Mouse (Mus musculus) gastrocnemius, adult 2 months (tissue): ENCODE results near the gene Stac3. TPM values are rescaled to one million over a fixed set of nuclear protein-coding genes. Genes with fewer than 3 reads are reported as not detected.

Experiments used
- DNase-seq: peaks from one replicate; pipeline ENCODE4 v3.0.0; 2022
- H3K27ac ChIP-seq: fragments of 200-600 bp; 2 replicates; pipeline ENCODE4 v1.8.1; 2022; ENCODE audit warnings: mild to moderate bottlenecking
- H3K4me3 ChIP-seq: fragments of 200-600 bp; 2 replicates; pipeline ENCODE4 v1.8.1; 2022; ENCODE audit warnings: mild to moderate bottlenecking, moderate library complexity
- CTCF ChIP-seq: fragments of 200-600 bp; IDR thresholded peaks from 2 replicates; pipeline ENCODE4 v1.8.1; 2022; ENCODE audit warnings: antibody characterized with exemption, mild to moderate bottlenecking, moderate library complexity
- intact Hi-C: fragments of 180-260 bp; cut with DNase I; formaldehyde crosslinking; loops from one replicate; pipeline ENCODE4 v1.15.1; 2025
- total RNA-seq, 2 experiments: library from RNA; stranded (reverse); gene quantifications; 2 replicates each; pipeline ENCODE4 v1.2.3; 2021

Stac3 gene
- total RNA-seq, 2 experiments from 2014 or later: 393 to 462 TPM

DNA sequence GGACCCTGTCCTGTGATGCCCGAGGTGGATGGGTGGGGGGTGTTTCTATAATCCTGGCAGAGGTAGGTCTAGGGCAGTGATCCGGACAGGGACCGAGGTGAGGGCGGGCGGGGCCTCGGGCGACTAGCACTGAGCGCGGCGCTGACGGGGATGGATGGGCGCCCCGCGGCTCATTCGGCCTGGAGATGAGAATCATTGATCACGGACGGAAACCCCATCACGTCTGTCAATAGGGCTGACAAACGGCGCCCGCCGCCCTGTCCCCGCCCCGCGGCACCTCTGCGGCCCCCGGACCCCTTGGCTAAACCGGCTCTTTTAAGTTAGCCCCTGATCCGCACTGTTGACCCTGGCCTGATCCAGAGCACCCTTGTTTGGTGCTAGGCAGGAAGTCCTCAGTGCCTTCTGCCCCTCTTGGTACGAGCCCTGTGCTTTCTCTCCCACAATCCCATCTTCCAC is 33.5 kb downstream of the Stac3 start:
- Histone ChIP-seq H3K27ac (no peak overlapping the region), H3K4me3 (peak overlapping the region; percentile 77)
- TF ChIP-seq CTCF: no peak
- intact Hi-C loops: loop anchor here (5.0 kb wide), 1 partner anchor 198 kb away; no protein-coding TSS in a partner anchor
- peak; percentile 38 for DNase-seq

DNA sequence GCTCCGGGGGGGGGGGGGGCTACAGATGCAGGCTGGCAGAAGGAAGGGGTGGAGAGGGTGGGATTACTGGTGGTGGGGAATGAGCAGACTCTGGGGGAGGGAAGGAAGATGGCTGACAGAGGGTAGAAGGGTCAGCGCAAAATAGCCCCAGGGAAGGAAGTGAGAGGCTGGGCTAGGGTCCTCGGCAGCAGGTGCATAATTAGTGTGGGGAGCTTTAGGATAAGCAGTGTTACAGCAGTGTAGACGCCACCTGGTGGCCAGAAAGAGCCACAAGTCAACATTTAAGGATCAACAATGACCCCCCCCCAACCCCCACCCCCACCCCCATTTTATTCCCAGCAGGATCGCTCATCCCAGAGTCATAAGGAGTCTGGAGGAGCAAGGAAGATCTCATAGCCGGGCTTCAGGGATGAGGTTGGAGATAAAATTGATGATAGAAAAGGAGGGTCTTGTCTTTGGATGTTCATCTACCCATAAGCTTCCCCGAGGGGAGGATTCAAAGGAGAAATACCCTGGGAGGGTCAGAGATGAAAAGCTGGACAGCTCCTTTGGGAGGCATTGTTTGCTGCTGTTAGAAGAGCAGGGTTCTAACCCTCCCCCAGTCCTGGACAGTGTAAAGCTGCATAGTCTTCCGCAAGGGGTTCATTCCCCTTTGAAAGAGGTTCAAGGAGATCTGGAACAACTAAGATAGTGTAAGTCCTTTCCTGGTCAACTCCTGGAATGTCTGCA is 35.3 kb downstream of the Stac3 start:
- H3K27ac ChIP-seq: no peak overlapping the region
- intact Hi-C loops: loop anchor here (1.0 to 5.0 kb wide), 3 partner anchors 23 to 199 kb away; no protein-coding TSS in a partner anchor
- no peak overlapping the region for H3K4me3 ChIP-seq
- peak; percentile 54 for DNase-seq
- TF ChIP-seq CTCF: peak; percentile 68

DNA sequence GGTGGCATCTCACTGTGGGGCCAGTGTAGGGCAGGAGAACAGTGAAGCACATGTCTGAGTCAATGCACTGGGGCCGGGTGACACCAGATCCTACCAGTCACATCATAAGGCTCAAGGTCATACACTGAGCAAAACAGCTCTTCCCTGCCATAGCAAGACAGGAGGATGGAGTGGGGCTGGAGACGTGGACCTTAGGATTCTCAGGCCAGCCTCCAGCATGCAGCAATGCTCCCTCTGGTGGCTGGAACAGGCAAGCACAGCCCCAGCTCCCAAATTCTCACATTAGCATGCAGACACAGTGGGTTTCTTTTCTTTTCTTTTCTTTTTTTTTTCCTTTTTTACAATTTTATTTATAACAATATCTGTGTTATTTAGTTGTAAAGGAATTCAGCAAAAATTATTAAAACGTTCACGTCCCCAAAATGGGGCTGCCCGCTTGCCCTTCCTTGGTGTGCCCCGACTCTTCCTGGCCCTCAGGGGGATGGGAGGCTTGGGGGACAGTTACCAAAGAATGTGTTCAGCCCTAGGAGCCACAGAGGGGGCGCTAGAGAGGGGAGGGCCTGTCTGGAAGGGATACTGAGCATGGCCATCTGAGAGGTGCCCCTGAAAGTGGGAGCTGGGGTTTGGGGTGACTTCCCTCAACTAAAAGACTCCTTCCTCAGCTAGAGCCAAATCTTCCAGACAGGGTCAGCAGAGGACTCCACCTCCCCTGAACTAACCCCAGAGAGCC is 36.5 kb downstream of the Stac3 start:
- intact Hi-C loops: loop anchor here (5.0 kb wide), 1 partner anchor 201 kb away; no protein-coding TSS in a partner anchor
- Histone ChIP-seq H3K27ac (no peak overlapping the region), H3K4me3 (no peak overlapping the region)
- peak; percentile 82 for DNase-seq
- TF ChIP-seq CTCF: peak; percentile 99; the same call in 1 of the 2 replicates

GRCm38 (mm10) chr10:127541510-127541909 is 40.0 kb downstream of the Stac3 start:
- intact Hi-C loops: no loop called here
- no peak for DNase-seq
- no peak for TF ChIP-seq CTCF
- H3K4me3 ChIP-seq: no peak overlapping the region
- no peak overlapping the region for H3K27ac ChIP-seq

- H3K27ac ChIP-seq: no peak overlapping the region
- TF ChIP-seq CTCF: no peak
- no peak overlapping the region for H3K4me3 ChIP-seq
- intact Hi-C loops: no loop called here
- no peak for DNase-seq
Measured at GRCm38 (mm10) chr10:127542084-127542483, 40.6 kb downstream of the Stac3 start.

DNA sequence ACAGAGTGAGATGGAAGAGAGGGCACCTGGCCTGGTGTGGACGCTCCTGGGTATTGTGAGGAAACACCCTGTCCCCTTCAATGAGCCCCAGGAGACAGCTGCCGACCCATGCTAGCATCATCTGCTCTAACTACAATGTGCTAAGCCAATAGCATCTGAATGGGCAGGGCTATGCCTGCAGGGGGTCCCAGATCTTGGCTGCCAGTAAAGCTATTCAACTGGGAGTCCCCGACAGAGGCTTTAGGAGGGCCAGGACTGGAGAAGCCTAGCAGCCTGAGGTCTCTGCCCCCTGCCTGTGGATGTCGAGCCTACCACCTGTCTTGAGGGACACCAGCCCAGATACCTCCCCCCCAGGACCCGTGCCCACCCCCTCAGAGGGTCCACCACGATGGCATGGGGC is 41.2 kb downstream of the Stac3 start:
- intact Hi-C loops: no loop called here
- no peak overlapping the region for H3K27ac ChIP-seq
- no peak for DNase-seq
- H3K4me3 ChIP-seq: no peak overlapping the region
- TF ChIP-seq CTCF: no peak

- Histone ChIP-seq H3K27ac (no peak overlapping the region), H3K4me3 (no peak overlapping the region)
- TF ChIP-seq CTCF: no peak
- no peak for DNase-seq
- intact Hi-C loops: no loop called here
Measured at GRCm38 (mm10) chr10:127543916-127544315, 42.4 kb downstream of the Stac3 start.

DNA sequence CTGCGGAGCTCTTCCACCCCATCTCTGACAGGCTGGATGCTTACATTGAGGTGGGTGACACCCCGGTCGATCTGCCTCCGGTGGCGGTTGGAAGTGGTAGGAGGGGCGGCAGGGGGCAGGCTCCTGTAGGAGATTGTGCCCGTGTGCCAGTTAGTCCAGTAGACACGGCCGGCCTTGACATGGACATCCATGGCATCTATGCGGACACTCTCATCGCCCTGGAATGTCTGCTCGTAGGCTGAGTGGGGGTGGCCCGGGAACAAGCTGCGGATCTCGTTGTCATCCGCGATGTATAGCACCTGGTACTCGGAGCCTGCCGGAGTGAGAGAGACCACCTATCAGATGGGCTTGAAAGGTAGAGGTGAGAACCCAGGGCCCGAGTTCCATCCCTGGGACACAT is 42.9 kb downstream of the Stac3 start:
- intact Hi-C loops: no loop called here
- no peak for TF ChIP-seq CTCF
- Histone ChIP-seq H3K27ac (no peak overlapping the region), H3K4me3 (no peak overlapping the region)
- DNase-seq: no peak

DNA sequence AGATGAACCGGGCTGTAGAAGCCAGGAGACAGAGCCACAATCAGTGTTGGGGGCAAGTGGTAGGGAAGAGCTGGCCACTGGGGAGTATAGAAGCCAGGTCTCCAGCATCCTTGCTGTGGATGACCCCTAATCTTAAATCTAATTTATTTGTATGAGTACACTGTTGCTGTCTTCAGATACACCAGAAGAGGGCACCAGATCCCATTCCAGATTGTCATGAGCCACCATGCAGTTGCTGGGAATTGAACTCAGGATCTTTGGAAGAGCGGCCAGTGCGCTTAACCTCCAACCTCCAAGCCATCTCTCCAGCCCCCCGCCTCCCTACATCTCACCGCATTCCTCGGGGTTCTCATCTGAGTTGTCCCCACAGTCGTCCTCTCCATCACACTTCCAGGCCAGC is 45.0 kb downstream of the Stac3 start:
- intact Hi-C loops: no loop called here
- no peak overlapping the region for H3K4me3 ChIP-seq
- no peak overlapping the region for H3K27ac ChIP-seq
- no peak for DNase-seq
- TF ChIP-seq CTCF: peak; percentile 45; the same call in 1 of the 2 replicates

DNA sequence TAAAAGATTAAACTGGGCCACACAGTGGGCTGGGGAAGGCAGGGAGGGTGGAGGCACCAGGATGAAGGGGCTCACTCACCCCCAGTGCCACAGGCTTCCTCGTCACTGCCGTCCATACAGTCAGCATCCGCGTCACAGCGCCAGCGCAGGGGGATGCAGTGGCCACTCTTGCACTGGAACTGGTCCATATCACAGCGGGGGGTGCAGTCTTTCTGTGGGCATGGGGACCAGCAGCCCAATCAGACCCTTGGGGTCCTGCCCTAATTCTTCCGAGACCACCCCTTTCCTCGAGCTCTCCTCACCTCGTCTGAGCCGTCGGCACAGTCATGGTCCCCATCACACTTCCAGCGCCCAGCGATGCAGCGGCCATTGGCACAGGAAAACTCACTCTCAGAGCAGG is 46.8 kb downstream of the Stac3 start:
- no peak for DNase-seq
- intact Hi-C loops: no loop called here

DNA sequence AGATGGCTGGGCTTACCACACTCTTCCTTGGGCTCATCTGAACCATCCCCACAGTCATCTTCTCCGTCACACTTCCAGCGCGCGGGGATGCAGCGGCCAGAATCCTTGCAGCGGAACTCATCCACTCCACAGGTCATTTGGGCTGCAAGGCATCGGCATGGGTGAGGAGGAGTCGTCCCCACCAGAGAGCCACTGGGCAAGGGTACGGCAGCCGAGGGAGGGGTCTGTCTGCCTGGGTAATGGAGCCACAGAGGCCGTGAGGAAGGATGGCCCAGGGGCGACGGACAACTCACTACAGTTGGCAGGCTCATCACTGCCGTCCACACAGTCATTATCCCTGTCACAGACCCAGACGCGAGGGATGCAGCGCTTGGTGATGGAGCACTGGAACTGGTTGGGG is 48.4 kb downstream of the Stac3 start:
- no peak for DNase-seq
- H3K4me3 ChIP-seq: no peak overlapping the region
- TF ChIP-seq CTCF: no peak
- H3K27ac ChIP-seq: no peak overlapping the region
- intact Hi-C loops: no loop called here

More for the DNA sequence above, 46.8 kb downstream of the Stac3 start:
- H3K27ac ChIP-seq: no peak overlapping the region
- no peak overlapping the region for H3K4me3 ChIP-seq
- no peak for TF ChIP-seq CTCF

DNA sequence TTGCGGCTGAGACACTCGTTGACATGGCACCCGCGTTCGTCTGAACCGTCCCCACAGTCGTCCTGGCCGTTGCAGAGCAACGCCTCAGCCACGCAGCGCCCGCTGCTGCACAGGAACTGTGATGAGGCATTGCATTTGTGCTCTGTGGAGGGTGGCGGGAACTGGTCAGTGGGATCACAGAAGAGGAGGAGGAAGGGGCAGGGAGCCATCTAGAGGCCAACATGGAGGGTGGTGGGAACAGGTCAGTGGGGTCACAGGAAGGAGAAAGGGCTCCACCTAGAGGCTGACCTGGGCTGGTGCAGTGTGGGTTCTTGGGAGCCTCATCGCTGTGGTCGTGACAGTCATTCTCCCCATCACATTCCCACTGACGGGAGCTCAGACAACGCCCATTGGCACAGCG is 54.2 kb downstream of the Stac3 start:
- intact Hi-C loops: no loop called here
- no peak for DNase-seq
- H3K4me3 ChIP-seq: no peak overlapping the region
- no peak overlapping the region for H3K27ac ChIP-seq
- TF ChIP-seq CTCF: peak; percentile 57

GRCm38 (mm10) chr10:127557397-127557796 is 55.9 kb downstream of the Stac3 start:
- intact Hi-C loops: no loop called here
- DNase-seq: no peak
- Histone ChIP-seq H3K27ac (no peak overlapping the region), H3K4me3 (no peak overlapping the region)
- peak; percentile 23; the same call in 1 of the 2 replicates for TF ChIP-seq CTCF

Other genes starting within 250 kb of the Stac3 start
- under 1 TPM; 0.10 to 0.20 TPM for gene Kif5a, start 238.3 kb upstream of the Stac3 start, total RNA-seq
- gene Dctn2, start 235.3 kb upstream of the Stac3 start, total RNA-seq: 10 to 100 TPM; 91.3 to 98.3 TPM
- gene Mbd6, start 212.7 kb upstream of the Stac3 start, total RNA-seq: 10 to 100 TPM; 16.2 to 18.7 TPM
- gene Mars, start 189.9 kb upstream of the Stac3 start, total RNA-seq: 10 to 100 TPM; 69.0 to 71.4 TPM
- under 1 TPM; 0.89 to 0.99 TPM for gene Arhgap9, start 179.7 kb upstream of the Stac3 start, total RNA-seq
- 1 to 10 TPM in 1 of 2 experiments, under 1 TPM in 1; 0.70 to 1.2 TPM for gene Gli1, start 159.7 kb upstream of the Stac3 start, total RNA-seq
- not detected for gene Inhbe, start 147.3 kb upstream of the Stac3 start, total RNA-seq
- gene Inhbc, start 131.3 kb upstream of the Stac3 start, total RNA-seq: not detected
- 100 to 1,000 TPM; 118 to 153 TPM for gene R3hdm2, start 121.4 kb upstream of the Stac3 start, total RNA-seq
- 10 to 100 TPM in 1 of 2 experiments, 1 to 10 TPM in 1; 8.1 to 16.5 TPM for gene Ndufa4l2, start 13.3 kb downstream of the Stac3 start, total RNA-seq
- gene Shmt2, start 20.8 kb downstream of the Stac3 start, total RNA-seq: 10 to 100 TPM; 22.7 to 28.9 TPM
- under 1 TPM; 0.17 to 0.23 TPM for gene Nxph4, start 32.9 kb downstream of the Stac3 start, total RNA-seq
- 10 to 100 TPM; 34.6 to 71.3 TPM for gene Lrp1, start 119.5 kb downstream of the Stac3 start, total RNA-seq
- 10 to 100 TPM; 17.1 to 18.9 TPM for gene Stat6, start 141.3 kb downstream of the Stac3 start, total RNA-seq
- gene Nemp1, start 165.2 kb downstream of the Stac3 start, total RNA-seq: 1 to 10 TPM; 1.5 to 2.1 TPM
- gene Nab2, start 166.9 kb downstream of the Stac3 start, total RNA-seq: 1 to 10 TPM; 2.8 to 3.2 TPM
- gene Myo1a, start 203.5 kb downstream of the Stac3 start, total RNA-seq: not detected
- not detected for gene Tac2, start 222.8 kb downstream of the Stac3 start, total RNA-seq
- 1 to 10 TPM; 6.6 to 7.2 TPM for gene Zbtb39, start 237.9 kb downstream of the Stac3 start, total RNA-seq